Comparison of ENCODE assay signal across 12 mouse cellular contexts in genomic region chr3:148558592-148559157, GRCm38 (mm10).
"Had no signal": no experiment of that assay in that cellular context is flagged by ENCODE, and none has a peak within 500 bp of the region (broad histone marks: within the 10 kb centered on the region; RNA-seq: fewer than 3 reads in every experiment).

No protein-coding gene starts in this region.

- H3K27me3 ChIP-seq: limb, embryonic 15.5 days; midbrain, embryonic 13.5 days; neural tube, embryonic 12.5 days had no signal

- DNase-seq: lung, adult 18-20 months; retina, postnatal 1 day; right cerebral cortex, postnatal 4 days; spleen, adult 18-20 months; thymus, adult 18-20 months; thymus, postnatal 14 days had no signal

- ATAC-seq: intestine, postnatal 0 days; midbrain, embryonic 13.5 days had no signal

- H3K9me3 ChIP-seq: limb, embryonic 15.5 days; midbrain, embryonic 13.5 days; neural tube, embryonic 12.5 days had no signal

- H3K36me3 ChIP-seq: limb, embryonic 15.5 days; midbrain, embryonic 13.5 days; neural tube, embryonic 12.5 days had no signal

- H3K27ac ChIP-seq: left cerebral cortex, adult 2 months; limb, embryonic 15.5 days; liver, embryonic 14.5 days; midbrain, embryonic 13.5 days; neural tube, embryonic 12.5 days had no signal

- H3K4me1 ChIP-seq: neural tube, embryonic 12.5 days had no signal

- H3K9ac ChIP-seq: limb, embryonic 15.5 days; liver, embryonic 14.5 days; midbrain, embryonic 13.5 days; neural tube, embryonic 12.5 days had no signal

- H3K4me2 ChIP-seq: limb, embryonic 15.5 days; midbrain, embryonic 13.5 days; neural tube, embryonic 12.5 days had no signal

- H3K4me3 ChIP-seq: left cerebral cortex, adult 2 months; limb, embryonic 15.5 days; midbrain, embryonic 13.5 days; neural tube, embryonic 12.5 days had no signal
